Mouse (Mus musculus): ENCODE data around the gene Dennd1b. TPM values are rescaled to one million over a fixed set of nuclear protein-coding genes. Genes with fewer than 3 reads are reported as not detected.

Gene Dennd1b
- total and polyA plus RNA-seq, 3 experiments: 8.0 to 8.9 (median 8.0) TPM

DNA sequence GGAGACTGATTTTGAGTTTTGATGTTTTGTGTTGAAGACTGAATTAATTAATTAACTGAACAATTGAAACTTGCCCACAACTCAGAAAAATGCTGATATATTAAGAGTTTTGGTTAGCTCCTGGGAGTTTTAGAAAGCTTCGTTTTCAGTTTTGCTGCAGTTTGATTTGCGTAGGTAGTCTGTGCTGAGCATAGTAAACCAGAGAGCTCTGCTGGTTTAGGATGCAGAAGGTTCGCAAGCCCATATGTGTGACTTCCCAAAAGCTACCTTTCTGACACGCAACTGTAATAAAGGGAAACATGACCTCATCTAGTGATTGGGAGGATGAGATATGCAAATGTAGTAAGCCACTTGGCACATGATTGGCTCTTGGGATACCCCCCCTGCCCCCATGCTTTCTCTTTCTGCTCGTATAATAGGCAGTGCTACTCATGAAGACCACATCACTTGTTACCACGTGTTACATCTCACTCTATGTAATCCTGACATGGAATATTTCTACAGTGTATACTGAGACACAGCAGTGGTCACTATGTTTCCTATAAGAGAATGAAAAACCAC lies 23.6 kb upstream of the Dennd1b start:
- in situ Hi-C loops (cut with MboI; ENCODE audit: low pct_ligation_motif_present, low pct_unique_long_range_greater_than_20kb, low sequenced_read_pairs) (no loop called here), dilution Hi-C loops (cut with MboI; ENCODE audit: extremely low pct_ligation_motif_present, extremely low pct_unique_long_range_greater_than_20kb, low sequenced_read_pairs) (no loop called here)
- Histone ChIP-seq H3K4me1 (ENCODE audit: control insufficient read depth in 1 of 2, insufficient read depth in 2 of 2) (peaks cover 6 to 15% of the 10 kb centered on the region in 2 experiments), H3K9me3 (replicated peaks; ENCODE audit: low read length) (no peaks in the 10 kb centered on the region), H3K36me3 (replicated peaks in 1 of 2; ENCODE audit: control insufficient read depth in 1 of 2, insufficient read depth in 1 of 2, low read length in 1 of 2) (no peaks in the 10 kb centered on the region), H3K4me2 (ENCODE audit: insufficient read depth, low read depth, poor library complexity, severe bottlenecking) (peak overlapping the region; percentile 77), H3K27me3 (replicated peaks) (no peaks in the 10 kb centered on the region), H3K27ac (ENCODE audit: insufficient read depth, low read depth) (no peak overlapping the region), H3K4me3 (replicated peaks in 1 of 3; ENCODE audit: low read depth in 2 of 3, low read length in 2 of 3, poor library complexity in 1 of 3) (no peak overlapping the region), H3K9ac (ENCODE audit: insufficient read depth, low read depth) (no peak overlapping the region), H3K79me2 (replicated peaks; ENCODE audit: control insufficient read depth, extremely low read depth, insufficient read depth, poor library complexity, severe bottlenecking) (no peaks in the 10 kb centered on the region)
- TF ChIP-seq EP300 (IDR thresholded peaks at IDR 0.05; ENCODE audit: low read length) (no peak; the same call in 1 of the 2 replicates), MAFK (IDR thresholded peaks at IDR 0.05; ENCODE audit: insufficient replicate concordance, low read length) (no peak), GABPA (IDR thresholded peaks at IDR 0.05; ENCODE audit: insufficient replicate concordance, low read depth, low read length) (no peak), JUND (conservative IDR thresholded peaks at IDR 0.05; ENCODE audit: low read depth, low read length) (peak; percentile 63), TBP (conservative IDR thresholded peaks at IDR 0.05; ENCODE audit: low read depth, low read length) (no peak; the same call in 1 of the 2 replicates), IRF4 (IDR thresholded peaks at IDR 0.05; ENCODE audit: low read depth, low read length) (no peak; the same call in 1 of the 2 replicates), ZNF384 (IDR thresholded peaks at IDR 0.05; ENCODE audit: low read depth, low read length) (no peak), MXI1 (IDR thresholded peaks at IDR 0.05; ENCODE audit: low read depth, low read length) (no peak), KAT2A (IDR thresholded peaks at IDR 0.05; ENCODE audit: insufficient replicate concordance, low read length) (no peak), CHD1 (IDR thresholded peaks at IDR 0.05; ENCODE audit: low read depth, low read length) (no peak), NRF1 (IDR thresholded peaks at IDR 0.05; ENCODE audit: low read depth, low read length) (no peak), USF2 (conservative IDR thresholded peaks at IDR 0.05; ENCODE audit: low read depth, low read length) (no peak), TCF12 (IDR thresholded peaks at IDR 0.05; ENCODE audit: low read depth, low read length) (no peak), UBTF (IDR thresholded peaks at IDR 0.05; ENCODE audit: low read depth, low read length) (no peak), E2F4 (IDR thresholded peaks at IDR 0.05; ENCODE audit: insufficient replicate concordance, low read depth, low read length) (no peak), POLR2AphosphoS2 (IDR thresholded peaks at IDR 0.05; ENCODE audit: low read depth, low read length) (no peak), CHD2 (IDR thresholded peaks at IDR 0.05; ENCODE audit: low read length) (0 out of 2 replicates have a peak, but pooled peaks have one; percentile 32), NELFE (IDR thresholded peaks at IDR 0.05; ENCODE audit: low read depth, low read length) (no peak), BHLHE40 (IDR thresholded peaks at IDR 0.05; ENCODE audit: low read depth, low read length) (peak; percentile 78), MYC (IDR thresholded peaks at IDR 0.05; ENCODE audit: low read depth, low read length) (0 out of 2 replicates have a peak, but pooled peaks have one; percentile 56), SMC3 (IDR thresholded peaks at IDR 0.05; ENCODE audit: low read depth, low read length) (no peak), ZKSCAN1 (IDR thresholded peaks at IDR 0.05; ENCODE audit: borderline replicate concordance, low read depth, low read length) (no peak), MAZ (IDR thresholded peaks at IDR 0.05; ENCODE audit: low read depth, low read length) (no peak), PAX5 (IDR thresholded peaks at IDR 0.05; ENCODE audit: low read length) (no peak), RAD21 (IDR thresholded peaks at IDR 0.05; ENCODE audit: low read depth, low read length) (no peak), SIN3A (IDR thresholded peaks at IDR 0.05; ENCODE audit: low read length) (no peak), ZMIZ1 (IDR thresholded peaks at IDR 0.05; ENCODE audit: low read depth, low read length) (no peak), USF1 (IDR thresholded peaks at IDR 0.05; ENCODE audit: low read depth, low read length) (no peak), JUN (IDR thresholded peaks at IDR 0.05; ENCODE audit: insufficient read depth, low read depth, low read length) (peak; percentile 92), RCOR1 (conservative IDR thresholded peaks at IDR 0.05; ENCODE audit: low read depth, low read length) (no peak), CTCF (conservative IDR thresholded peaks at IDR 0.05 in 1 of 2, IDR thresholded peaks at IDR 0.05 in 1 of 2; ENCODE audit: low read depth in 2 of 2, low read length in 2 of 2) (no peak), ETS1 (conservative IDR thresholded peaks at IDR 0.05; ENCODE audit: low read depth, low read length) (peak; percentile 34; the same call in 1 of the 2 replicates), POLR2A (IDR thresholded peaks at IDR 0.05; ENCODE audit: low read depth, low read length) (no peak), ELF1 (IDR thresholded peaks at IDR 0.05; ENCODE audit: low read depth, low read length) (no peak), ZC3H11A (IDR thresholded peaks at IDR 0.05; ENCODE audit: low read depth, low read length) (no peak), MAX (IDR thresholded peaks at IDR 0.05; ENCODE audit: low read length) (peak; percentile 77), MEF2A (IDR thresholded peaks at IDR 0.05; ENCODE audit: borderline replicate concordance, low read depth, low read length) (peak; percentile 87), HCFC1 (IDR thresholded peaks at IDR 0.05; ENCODE audit: low read depth, low read length) (no peak)
- peak; percentile 78 for DNase-seq (ENCODE audit: extremely low read depth)
